Mouse (Mus musculus): ENCODE results near the gene Gnptg. TPM values are rescaled to one million over a fixed set of nuclear protein-coding genes. Genes with fewer than 3 reads are reported as not detected.
A peak's percentile ranks its signal among the peaks of the same experiment; 100 is the strongest.

The Gnptg gene
- polyA plus RNA-seq, 1 experiment from 2014 or later, result 68.4 TPM

- Histone ChIP-seq H3K4me1 (peaks cover 11% of the 10 kb centered on the region; the same call in 1 of the 2 replicates), H3K36me3 (peaks cover 41% of the 10 kb centered on the region), H3K4me2 (replicated peaks) (no peak overlapping the region), H3K27me3 (peaks cover 8% of the 10 kb centered on the region), H3K9ac (replicated peaks) (no peak overlapping the region), H3K4me3 (no peak overlapping the region), H3K27ac (replicated peaks) (no peak overlapping the region), H3K9me3 (no peaks in the 10 kb centered on the region)
- no peak for ATAC-seq (ENCODE audit: low FRiP score, low read depth)
- 95% methylated on average over 9 of the region's 9 CpGs for WGBS
Measured at GRCm38 (mm10) chr17:25218967-25219366, 21.0 kb downstream of the Gnptg start.

DNA sequence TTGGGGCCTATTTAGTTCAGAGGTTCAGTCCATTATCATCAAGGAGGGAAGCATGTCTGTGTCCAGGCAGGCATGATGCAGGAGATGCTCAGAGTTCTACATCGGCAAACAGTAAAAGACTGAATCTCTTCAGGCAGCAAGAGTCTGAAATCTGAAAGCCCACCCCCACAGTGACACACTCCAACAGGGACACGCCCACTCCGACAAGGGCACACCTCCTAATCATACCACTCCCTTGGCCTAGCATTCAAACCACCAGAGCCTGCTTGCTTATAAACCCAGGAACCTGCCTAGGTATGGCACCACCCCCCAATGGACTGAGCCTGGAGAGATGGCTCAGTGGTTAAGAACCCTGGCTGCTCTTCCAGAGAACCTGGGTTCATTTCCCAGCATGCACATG is 24.5 kb downstream of the Gnptg start:
- Histone ChIP-seq H3K4me2 (replicated peaks) (no peak overlapping the region), H3K9ac (replicated peaks) (no peak overlapping the region), H3K4me3 (no peak overlapping the region), H3K27me3 (no peaks in the 10 kb centered on the region), H3K4me1 (no peaks in the 10 kb centered on the region), H3K27ac (replicated peaks) (no peak overlapping the region), H3K9me3 (no peaks in the 10 kb centered on the region), H3K36me3 (peaks cover 68% of the 10 kb centered on the region)
- 79% methylated on average over 3 of the region's 3 CpGs for WGBS
- no peak for ATAC-seq (ENCODE audit: low FRiP score, low read depth)

GRCm38 (mm10) chr17:25211705-25212104 is 28.2 kb downstream of the Gnptg start:
- WGBS, result 95% methylated on average over 4 of the region's 4 CpGs

DNA sequence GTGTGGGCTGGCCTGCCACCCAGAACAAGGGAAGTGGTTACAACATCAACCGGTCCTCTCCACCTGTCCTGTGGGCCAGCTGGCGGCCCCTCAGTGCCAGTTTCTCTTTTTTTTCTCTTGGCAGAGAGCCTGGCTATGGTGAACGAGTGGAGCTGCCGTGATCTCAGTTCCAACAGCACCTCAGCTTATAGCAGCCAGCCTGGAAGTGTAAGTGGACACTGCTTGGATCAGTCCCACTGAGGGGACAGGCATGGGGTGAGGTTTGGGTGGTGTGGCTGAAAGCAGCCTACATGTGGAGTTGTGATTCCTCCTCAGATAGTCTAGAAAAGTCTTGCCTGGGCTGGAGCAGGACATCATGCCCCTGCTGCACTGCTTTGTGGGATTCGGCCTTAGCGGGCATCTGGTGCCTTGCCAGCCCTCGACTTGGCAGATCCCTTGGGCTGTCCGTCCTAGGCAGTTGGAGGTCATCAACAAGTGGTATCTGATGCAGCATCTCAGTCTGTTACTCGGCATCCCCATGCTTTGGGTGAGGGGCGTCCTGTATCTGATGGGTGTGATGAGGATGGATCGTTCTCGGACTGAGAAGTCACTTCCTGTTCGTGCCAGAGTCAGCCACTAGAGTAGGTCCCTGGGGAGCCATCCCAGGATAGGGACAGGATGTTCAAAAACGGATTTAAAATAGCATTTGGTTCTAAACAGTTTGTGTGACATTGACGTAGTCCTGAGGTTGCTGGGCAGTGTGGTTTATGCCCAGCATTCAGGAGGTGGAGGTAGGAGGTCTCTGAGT is 29.1 kb downstream of the Gnptg start:
- Histone ChIP-seq H3K9me3 (no peaks in the 10 kb centered on the region), H3K4me1 (no peaks in the 10 kb centered on the region), H3K9ac (replicated peaks) (no peak overlapping the region), H3K27me3 (no peaks in the 10 kb centered on the region), H3K4me2 (replicated peaks) (no peak overlapping the region), H3K4me3 (no peak overlapping the region), H3K36me3 (peaks cover 85% of the 10 kb centered on the region), H3K27ac (replicated peaks) (no peak overlapping the region)
- ATAC-seq (ENCODE audit: low FRiP score, low read depth), result no peak
- 87% methylated on average over 15 of the region's 15 CpGs for WGBS

More at GRCm38 (mm10) chr17:25211705-25212104, 28.2 kb downstream of the Gnptg start:
- no peak overlapping the region for H3K4me2 ChIP-seq (replicated peaks)
- no peak overlapping the region for H3K9ac ChIP-seq (replicated peaks)
- H3K4me3 ChIP-seq, result no peak overlapping the region
- no peak overlapping the region for H3K27ac ChIP-seq (replicated peaks)
- no peak for ATAC-seq (ENCODE audit: low FRiP score, low read depth)
- no peaks in the 10 kb centered on the region for H3K27me3 ChIP-seq
- H3K36me3 ChIP-seq, result peaks cover 87% of the 10 kb centered on the region
- no peaks in the 10 kb centered on the region for H3K4me1 ChIP-seq
- H3K9me3 ChIP-seq, result no peaks in the 10 kb centered on the region

DNA sequence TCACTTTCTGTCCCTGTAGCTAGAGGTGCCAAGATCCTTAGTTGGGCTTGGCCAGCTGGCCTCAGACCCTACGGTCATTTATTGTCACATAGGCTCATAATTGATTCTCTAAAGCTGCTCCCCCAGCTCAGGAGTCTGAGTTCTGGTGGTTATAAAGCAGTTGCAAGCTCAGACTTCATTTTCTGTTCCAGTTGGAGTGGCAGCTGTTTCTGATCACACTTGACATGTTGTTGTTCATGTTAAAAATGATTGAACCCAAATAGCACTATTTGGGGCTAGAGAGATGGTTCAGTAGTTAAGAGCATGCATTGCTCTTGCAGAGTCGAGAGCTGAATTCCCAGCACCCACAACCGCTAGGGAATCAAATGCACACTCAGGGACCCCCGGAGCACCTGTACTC is 29.9 kb downstream of the Gnptg start:
- Histone ChIP-seq H3K4me1 (no peaks in the 10 kb centered on the region), H3K4me2 (replicated peaks) (no peak overlapping the region), H3K27ac (replicated peaks) (no peak overlapping the region), H3K9me3 (no peaks in the 10 kb centered on the region), H3K36me3 (peaks cover 82% of the 10 kb centered on the region), H3K27me3 (no peaks in the 10 kb centered on the region), H3K9ac (replicated peaks) (no peak overlapping the region), H3K4me3 (no peak overlapping the region)
- WGBS, result 92% methylated on average over 4 of the region's 4 CpGs
- ATAC-seq (ENCODE audit: low FRiP score, low read depth), result no peak

- H3K27ac ChIP-seq (replicated peaks), result no peak overlapping the region
- H3K9ac ChIP-seq (replicated peaks), result no peak overlapping the region
- H3K4me3 ChIP-seq, result no peak overlapping the region
- H3K9me3 ChIP-seq, result no peaks in the 10 kb centered on the region
- H3K27me3 ChIP-seq, result no peaks in the 10 kb centered on the region
- H3K4me1 ChIP-seq, result no peaks in the 10 kb centered on the region
- H3K36me3 ChIP-seq, result peaks cover 68% of the 10 kb centered on the region
- H3K4me2 ChIP-seq (replicated peaks), result no peak overlapping the region
- no peak for ATAC-seq (ENCODE audit: low FRiP score, low read depth)
- WGBS, result 92% methylated on average over 4 of the region's 4 CpGs
Measured at GRCm38 (mm10) chr17:25202401-25202800, 37.5 kb downstream of the Gnptg start.

DNA sequence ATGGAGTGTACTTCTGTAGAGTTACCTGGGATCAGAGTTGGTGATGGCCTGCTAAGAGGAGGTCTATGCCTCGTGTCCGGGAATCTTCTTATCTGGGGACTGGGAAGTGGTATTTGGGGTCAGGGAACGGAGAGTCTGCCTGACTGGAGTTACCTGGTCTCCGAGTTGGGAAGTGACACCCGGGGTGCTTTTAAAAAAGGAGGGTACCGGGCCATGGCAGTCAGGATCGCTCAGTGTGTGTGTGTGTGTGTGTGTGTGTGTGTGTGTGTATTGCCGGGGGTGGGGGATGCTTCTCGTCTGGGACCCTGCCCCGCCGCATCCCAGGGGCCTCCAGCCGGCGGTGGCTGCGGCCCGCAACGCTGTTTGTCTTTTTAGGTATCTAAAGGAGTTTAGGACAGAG is 50.8 kb downstream of the Gnptg start:
- peaks cover 26% of the 10 kb centered on the region for H3K4me1 ChIP-seq
- 0 out of 2 replicates have a peak, but pooled peaks cover 16% of the 10 kb centered on the region for H3K36me3 ChIP-seq
- peak overlapping the region; percentile 99 for H3K4me3 ChIP-seq
- peak overlapping the region; percentile 90 for H3K4me2 ChIP-seq (replicated peaks)
- no peaks in the 10 kb centered on the region for H3K9me3 ChIP-seq
- H3K9ac ChIP-seq (replicated peaks), result peak overlapping the region; percentile 90
- ATAC-seq (ENCODE audit: low FRiP score, low read depth), result no peak
- 5% methylated on average over 16 of the region's 16 CpGs for WGBS
- H3K27ac ChIP-seq (replicated peaks), result no peak overlapping the region
- no peaks in the 10 kb centered on the region for H3K27me3 ChIP-seq

DNA sequence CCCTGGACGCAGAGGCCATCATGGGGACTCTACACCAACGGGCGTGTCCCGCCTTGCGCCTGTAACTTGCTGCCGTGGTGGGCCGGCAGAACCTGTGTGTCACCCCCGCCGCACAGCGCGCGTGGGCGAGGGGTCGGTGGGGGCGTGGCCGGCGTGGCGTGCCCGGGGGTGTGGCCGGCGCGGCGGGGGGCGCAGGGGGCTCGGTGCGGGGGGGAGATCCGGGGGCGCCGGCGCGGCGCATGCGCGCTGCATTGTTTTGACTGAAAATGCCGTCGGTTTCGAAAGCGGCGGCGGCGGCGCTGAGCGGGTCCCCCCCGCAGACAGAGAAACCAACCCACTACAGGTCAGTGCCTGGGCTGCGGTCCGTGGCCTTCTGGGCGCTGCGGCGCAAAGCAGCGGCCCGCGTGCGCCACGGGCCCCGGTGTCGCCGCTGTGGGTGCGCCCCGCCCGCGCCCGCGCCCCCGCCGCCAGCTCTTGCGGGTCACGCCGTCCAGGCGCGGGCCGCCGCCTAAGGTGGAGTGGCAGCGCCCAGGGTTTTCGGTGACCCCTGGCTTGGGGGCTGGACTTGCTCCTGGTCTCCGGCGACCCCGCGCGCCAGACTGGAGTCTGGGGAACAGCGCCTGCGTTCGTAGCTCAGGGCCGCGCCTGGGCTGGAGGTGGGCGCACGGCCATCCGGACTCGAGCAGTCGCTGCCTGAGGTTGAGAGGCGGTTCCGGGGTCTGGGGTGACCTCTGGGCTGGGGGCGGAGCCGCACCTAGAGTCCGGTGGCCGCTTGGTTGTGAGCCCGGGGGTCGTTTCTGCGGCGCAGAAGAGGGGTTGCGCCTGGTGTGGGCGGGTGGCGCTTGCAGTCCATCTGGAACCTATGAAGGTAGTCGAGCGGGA is 51.5 kb downstream of the Gnptg start, which contains the start of gene Unkl:
Unkl (plus strand) TSS at position 248 of the 882 bp plus-strand sequence.
- Histone ChIP-seq H3K9ac (replicated peaks) (peak within 1 kb of the TSS; percentile 90), H3K4me2 (replicated peaks) (peak within 1 kb of the TSS; percentile 90), H3K36me3 (0 out of 2 replicates have a peak, but pooled peaks cover 16% of the 10 kb centered on the region), H3K4me1 (peaks cover 26% of the 10 kb centered on the region), H3K9me3 (no peaks in the 10 kb centered on the region), H3K27me3 (no peaks in the 10 kb centered on the region), H3K4me3 (peak within 1 kb of the TSS; percentile 99), H3K27ac (replicated peaks) (peak within 1 kb of the TSS; percentile 68)
- WGBS, result under 1% methylated on average over 82 of the region's 104 CpGs
- ATAC-seq (ENCODE audit: low FRiP score, low read depth), result peak; percentile 57

DNA sequence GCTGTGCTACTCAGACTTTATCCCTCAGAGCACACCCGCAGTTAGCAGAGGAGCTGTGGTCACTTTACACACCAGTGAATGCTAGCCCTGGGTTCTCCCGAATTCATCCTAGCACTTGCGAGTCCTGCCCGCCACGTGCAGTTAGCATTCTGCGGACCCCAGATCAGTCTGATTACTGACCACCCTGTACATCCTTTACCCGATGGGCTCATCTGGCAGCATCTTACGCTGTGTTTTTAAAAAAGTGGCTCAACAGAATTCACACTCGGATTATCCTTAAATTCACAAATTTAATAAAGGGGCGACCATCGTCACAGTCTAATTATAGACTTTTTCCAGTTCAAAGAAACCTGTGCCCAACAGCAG is 52.2 kb downstream of the Gnptg start:
- ATAC-seq (ENCODE audit: low FRiP score, low read depth), result no peak
- Histone ChIP-seq H3K36me3 (0 out of 2 replicates have a peak, but pooled peaks cover 16% of the 10 kb centered on the region), H3K4me2 (replicated peaks) (peak overlapping the region; percentile 90), H3K27ac (replicated peaks) (peak overlapping the region; percentile 68; the same call in 1 of the 2 replicates), H3K4me3 (peak overlapping the region; percentile 99), H3K9me3 (no peaks in the 10 kb centered on the region), H3K4me1 (peaks cover 26% of the 10 kb centered on the region), H3K27me3 (no peaks in the 10 kb centered on the region), H3K9ac (replicated peaks) (peak overlapping the region; percentile 90)
- 5% methylated on average over 11 of the region's 11 CpGs for WGBS

DNA sequence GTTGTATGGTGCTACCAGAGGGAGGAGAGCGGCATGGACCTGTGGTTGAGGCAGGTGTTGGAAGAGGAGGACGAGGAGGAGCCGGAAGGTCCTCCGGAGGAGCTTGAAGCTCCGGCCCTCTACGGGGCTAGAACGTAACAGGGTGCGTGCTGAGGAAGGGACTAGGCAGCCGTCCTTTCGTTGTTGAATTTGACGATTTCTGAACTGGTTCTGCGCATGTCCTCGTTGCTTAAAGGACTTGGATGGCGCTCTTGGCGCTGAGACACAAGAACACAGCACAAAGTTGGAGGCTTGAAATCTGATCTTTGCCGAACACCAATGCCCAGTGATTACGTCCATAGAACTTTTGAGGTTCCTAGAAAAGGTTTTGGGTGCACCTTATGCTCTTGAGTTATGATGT is 55.0 kb downstream of the Gnptg start:
- H3K4me1 ChIP-seq, result peaks cover 26% of the 10 kb centered on the region
- H3K36me3 ChIP-seq, result no peaks in the 10 kb centered on the region
- H3K9me3 ChIP-seq, result no peaks in the 10 kb centered on the region
- ATAC-seq (ENCODE audit: low FRiP score, low read depth), result peak; percentile 36; the same call in 1 of the 2 replicates
- peaks cover 16% of the 10 kb centered on the region; the same call in 1 of the 2 replicates for H3K27me3 ChIP-seq
- H3K27ac ChIP-seq (replicated peaks), result 0 out of 2 replicates have a peak overlapping the region, but pooled peaks have one; percentile 90
- H3K9ac ChIP-seq (replicated peaks), result peak overlapping the region; percentile 80
- WGBS, result 8% methylated on average over 17 of the region's 17 CpGs
- peak overlapping the region; percentile 98 for H3K4me2 ChIP-seq (replicated peaks)
- peak overlapping the region; percentile 94 for H3K4me3 ChIP-seq

GRCm38 (mm10) chr17:25184129-25184691 is 55.7 kb downstream of the Gnptg start, which contains the start of gene BC003965:
BC003965 (plus strand) TSS chr17:25184554.
- ATAC-seq (ENCODE audit: low FRiP score, low read depth), result peak; percentile 86
- H3K36me3 ChIP-seq, result no peaks in the 10 kb centered on the region
- peaks cover 17% of the 10 kb centered on the region; the same call in 1 of the 2 replicates for H3K27me3 ChIP-seq
- H3K4me3 ChIP-seq, result peak within 1 kb of the TSS; percentile 94
- peak within 1 kb of the TSS; percentile 90 for H3K27ac ChIP-seq (replicated peaks)
- peaks cover 18% of the 10 kb centered on the region for H3K4me1 ChIP-seq
- H3K4me2 ChIP-seq (replicated peaks), result peak within 1 kb of the TSS; percentile 98
- peak within 1 kb of the TSS; percentile 89 for H3K9ac ChIP-seq (replicated peaks)
- H3K9me3 ChIP-seq, result no peaks in the 10 kb centered on the region
- under 1% methylated on average over 50 of the region's 50 CpGs for WGBS

Measured in midbrain, embryonic 12.5 days (tissue).